ENCODE assay signal across 7 mouse cellular contexts in the genomic region with DNA sequence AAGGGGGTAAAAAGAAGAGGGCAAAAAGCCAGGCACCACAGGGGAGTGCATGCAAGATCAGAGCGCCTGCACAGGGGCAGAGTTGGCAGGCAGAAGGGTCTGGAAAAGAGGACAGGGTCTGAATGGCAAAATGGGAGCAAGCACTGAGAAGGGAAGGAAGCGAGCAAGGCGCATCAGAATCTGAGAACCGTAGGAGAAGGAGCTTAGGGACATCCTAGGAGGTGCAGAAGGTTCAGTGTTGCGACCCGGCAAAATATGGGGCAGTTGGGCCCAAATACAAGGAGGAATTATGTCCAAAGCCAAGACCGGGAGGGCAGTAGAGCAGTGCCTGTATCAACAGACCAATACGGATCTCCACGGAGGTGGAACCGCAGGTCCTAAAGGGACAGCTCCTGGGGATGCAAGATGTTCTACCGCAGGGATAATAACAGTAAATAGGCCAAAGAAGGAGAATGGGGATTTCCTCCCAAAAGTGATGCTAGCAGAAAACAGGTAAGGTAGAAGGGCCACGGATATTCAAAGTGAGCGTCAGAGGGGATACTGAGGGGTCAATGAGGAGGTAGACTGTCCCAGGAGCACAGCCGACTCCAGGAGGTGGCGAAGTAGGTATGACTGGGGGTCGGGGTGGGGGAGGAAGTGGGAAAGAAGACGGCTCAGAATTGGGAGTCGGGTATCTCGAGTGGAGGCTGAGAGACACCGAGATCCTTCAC. TPM values are rescaled to one million over a fixed set of nuclear protein-coding genes. Genes with fewer than 3 reads are reported as not detected.
A peak's percentile ranks its signal among the peaks of the same experiment; 100 is the strongest.
DNase-seq lines count a peak whose midpoint lies in the region; ATAC-seq and TF ChIP-seq lines count a peak whose summit lies in the region.

No protein-coding gene starts in this region.

- H3K27ac ChIP-seq in bone marrow macrophage, adult 2 months (ENCODE audit: insufficient read depth, low read depth, low read length) = no peak overlapping the region
- H3K27ac ChIP-seq in embryonic facial prominence, embryonic 12.5 days = peak overlapping the region; percentile 100
- peak overlapping the region; percentile 100 for H3K27ac ChIP-seq in intestine, embryonic 15.5 days
- H3K27ac ChIP-seq in midbrain, embryonic 13.5 days = peak overlapping the region; percentile 100

- H3K4me3 ChIP-seq in lung, adult 2 months (replicated peaks; ENCODE audit: extremely low read depth, low read depth, low read length) = peak overlapping the region; percentile 98
- H3K4me3 ChIP-seq in bone marrow macrophage, adult 2 months (ENCODE audit: insufficient read depth, low read length) = peak overlapping the region; percentile 99
- peak overlapping the region; percentile 90 for H3K4me3 ChIP-seq in embryonic facial prominence, embryonic 12.5 days
- H3K4me3 ChIP-seq in intestine, embryonic 15.5 days (replicated peaks) = peak overlapping the region; percentile 98
- peak overlapping the region; percentile 74 for H3K4me3 ChIP-seq in midbrain, embryonic 13.5 days (replicated peaks)

- ATAC-seq in embryonic facial prominence, embryonic 12.5 days (ENCODE audit: insufficient number of reproducible peaks, insufficient read depth, low FRiP score, low TSS enrichment) = no peak
- ATAC-seq in intestine, embryonic 15.5 days = no peak
- ATAC-seq in midbrain, embryonic 13.5 days = no peak

- 8% methylated on average over 20 of the region's 20 CpGs for WGBS in lung, adult 2 months
- WGBS in embryonic facial prominence, embryonic 12.5 days = under 1% methylated on average over 20 of the region's 20 CpGs
- WGBS in intestine, embryonic 15.5 days = 2% methylated on average over 20 of the region's 20 CpGs
- WGBS in midbrain, embryonic 13.5 days = 0% methylated on average over 20 of the region's 20 CpGs

- H3K27me3 ChIP-seq in embryonic facial prominence, embryonic 12.5 days = no peaks in the 10 kb centered on the region
- no peaks in the 10 kb centered on the region for H3K27me3 ChIP-seq in intestine, embryonic 15.5 days (replicated peaks)
- peaks cover 10% of the 10 kb centered on the region; the same call in 1 of the 2 replicates for H3K27me3 ChIP-seq in midbrain, embryonic 13.5 days

- TF ChIP-seq CTCF in lung, adult 2 months (IDR thresholded peaks at IDR 0.05; ENCODE audit: insufficient read depth, low read length) = no peak
- no peak for TF ChIP-seq CTCF in bone marrow macrophage, adult 2 months (IDR thresholded peaks at IDR 0.05; ENCODE audit: low read depth, low read length)

- H3K9ac ChIP-seq in embryonic facial prominence, embryonic 12.5 days = peak overlapping the region; percentile 99
- peak overlapping the region; percentile 92 for H3K9ac ChIP-seq in intestine, embryonic 15.5 days
- peak overlapping the region; percentile 98 for H3K9ac ChIP-seq in midbrain, embryonic 13.5 days (replicated peaks)

- DNase-seq in lung, adult 2 months = no peak
- DNase-seq in lung, postnatal 25 days (ENCODE audit: low spot score) = no peak
- DNase-seq in spleen, postnatal 4 days (ENCODE audit: low spot score in 2 of 2) = no peak

- peaks cover 30% of the 10 kb centered on the region for H3K4me1 ChIP-seq in lung, adult 2 months (ENCODE audit: control insufficient read depth, insufficient read depth, low read length)
- peaks cover 16% of the 10 kb centered on the region for H3K4me1 ChIP-seq in bone marrow macrophage, adult 2 months (ENCODE audit: control insufficient read depth, insufficient read depth, low read length)
- peaks cover 41% of the 10 kb centered on the region for H3K4me1 ChIP-seq in embryonic facial prominence, embryonic 12.5 days
- peaks cover 30% of the 10 kb centered on the region for H3K4me1 ChIP-seq in intestine, embryonic 15.5 days (replicated peaks)
- peaks cover 57% of the 10 kb centered on the region for H3K4me1 ChIP-seq in midbrain, embryonic 13.5 days (replicated peaks)

- no peak for TF ChIP-seq POLR2A in lung, adult 2 months (IDR thresholded peaks at IDR 0.05; ENCODE audit: borderline replicate concordance, extremely low read depth, low read depth, low read length)
- TF ChIP-seq POLR2A in bone marrow macrophage, adult 2 months (IDR thresholded peaks at IDR 0.05; ENCODE audit: borderline replicate concordance, low read depth, low read length) = no peak

- H3K36me3 ChIP-seq in embryonic facial prominence, embryonic 12.5 days = 0 out of 2 replicates have a peak, but pooled peaks cover 4% of the 10 kb centered on the region
- H3K36me3 ChIP-seq in intestine, embryonic 15.5 days = no peaks in the 10 kb centered on the region
- no peaks in the 10 kb centered on the region for H3K36me3 ChIP-seq in midbrain, embryonic 13.5 days

- peak overlapping the region; percentile 96 for H3K4me2 ChIP-seq in embryonic facial prominence, embryonic 12.5 days (replicated peaks)
- peak overlapping the region; percentile 79 for H3K4me2 ChIP-seq in intestine, embryonic 15.5 days (replicated peaks)
- peak overlapping the region; percentile 96 for H3K4me2 ChIP-seq in midbrain, embryonic 13.5 days (replicated peaks)

- no peaks in the 10 kb centered on the region for H3K9me3 ChIP-seq in embryonic facial prominence, embryonic 12.5 days
- H3K9me3 ChIP-seq in intestine, embryonic 15.5 days = no peaks in the 10 kb centered on the region
- no peaks in the 10 kb centered on the region for H3K9me3 ChIP-seq in midbrain, embryonic 13.5 days

RNA-seq across cellular contexts. Expression of gene Arhgap35, which starts 1.2 kb away (rescaled TPM):
- polyA plus RNA-seq in lung, adult 2 months (2012; rRNA removed) = 22.3 and 27.2 TPM in 2 replicates
- polyA plus RNA-seq in bone marrow macrophage, adult 2 months (2012; ENCODE audit: insufficient read depth, insufficient read length, missing spikeins) = 4.8 and 5.4 TPM in 2 replicates
- polyA plus RNA-seq in embryonic facial prominence, embryonic 12.5 days (2016; fragmentation: Nextera tagmentation; extraction: Ambion mirVana) = 32.2 and 32.6 TPM in 2 replicates
- 10.7 and 11.4 TPM in 2 replicates for polyA plus RNA-seq in intestine, embryonic 15.5 days (2015; fragmentation: Nextera tagmentation; extraction: Ambion mirVana)
- 32.4 and 34.0 TPM in 2 replicates for polyA plus RNA-seq in midbrain, embryonic 13.5 days (2015; fragmentation: Nextera tagmentation; extraction: Ambion mirVana)
